Mouse (Mus musculus) left cerebral cortex, postnatal 4 days (tissue): Measurements from ENCODE around the gene Igsf11. TPM values are rescaled to one million over a fixed set of nuclear protein-coding genes. Genes with fewer than 3 reads are reported as not detected.

Experiments used
- DNase-seq: peaks from one replicate; pipeline ENCODE4 v3.0.0-alpha.2; 2022
- intact Hi-C: fragments of 180-260 bp; cut with DNase I; formaldehyde crosslinking; loops from one replicate; pipeline ENCODE4 v1.15.1; 2025
- total RNA-seq, 2 experiments: library from RNA; stranded (reverse); gene quantifications; 2 replicates each; pipeline ENCODE4 v1.2.3; 2021

The Igsf11 gene
- total RNA-seq, 2 experiments from 2014 or later = 14.3 to 14.4 TPM

DNA sequence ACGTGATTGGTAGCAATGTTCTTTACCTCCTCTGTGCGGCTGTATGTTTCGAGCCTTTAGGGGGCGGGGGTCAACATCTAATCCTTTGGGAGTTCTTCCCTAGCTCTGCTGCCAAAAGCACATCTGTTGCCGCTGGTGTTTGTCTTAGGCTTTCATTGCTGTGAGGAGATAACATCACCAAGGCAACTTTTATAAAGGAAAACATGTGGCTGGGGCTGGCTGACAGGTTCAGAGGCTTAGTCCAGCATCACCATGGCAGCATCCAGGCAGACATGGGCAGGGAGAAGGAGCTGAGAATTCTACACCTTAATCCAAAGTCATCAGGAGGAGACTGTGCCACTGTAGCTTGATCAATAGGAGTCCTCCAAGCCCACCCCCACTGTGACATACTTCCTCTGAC lies 173.1 kb downstream of the Igsf11 start:
- DNase-seq = no peak
- intact Hi-C loops = no loop called here

DNA sequence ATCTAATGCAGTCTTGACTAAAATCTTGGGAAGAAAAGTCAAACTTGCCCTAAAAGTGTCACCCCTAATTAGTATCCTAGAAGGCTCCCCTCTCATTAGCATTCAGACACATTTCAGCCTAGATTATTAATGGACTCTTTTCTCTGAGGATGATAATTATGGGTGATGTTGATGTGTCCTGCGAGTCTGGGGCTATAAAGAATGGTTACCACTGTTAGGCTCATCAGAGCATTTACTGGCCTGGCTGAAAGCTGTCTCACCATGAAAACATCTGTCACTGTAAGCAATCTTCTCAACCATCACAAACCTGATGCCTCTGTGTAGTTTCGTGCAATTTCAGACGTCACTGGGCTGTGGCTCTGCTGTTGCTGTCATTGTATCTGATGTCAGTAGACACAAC lies 179.0 kb downstream of the Igsf11 start:
- intact Hi-C loops = no loop called here

More for the DNA sequence above, 179.0 kb downstream of the Igsf11 start:
- DNase-seq = no peak

Other genes starting within 250 kb of the Igsf11 start
- gene Arhgap31, start 179.4 kb upstream of the Igsf11 start, total RNA-seq = 10 to 100 TPM; 18.0 to 18.7 TPM
- 10 to 100 TPM; 23.6 to 25.7 TPM for gene B4galt4, start 150.4 kb upstream of the Igsf11 start, total RNA-seq
- gene Upk1b, start 92.3 kb upstream of the Igsf11 start, total RNA-seq = under 1 TPM; 0.52 to 0.66 TPM
- not detected for gene 4930435E12Rik, start 63.9 kb upstream of the Igsf11 start, total RNA-seq